Mouse (Mus musculus): Measurements from ENCODE around the gene Glyatl3. TPM values are rescaled to one million over a fixed set of nuclear protein-coding genes. Genes with fewer than 3 reads are reported as not detected.

The Glyatl3 gene
- polyA plus RNA-seq, 1 experiment from 2014 or later = 0.25 TPM

- WGBS = 91% methylated on average over 6 of the region's 6 CpGs
- Histone ChIP-seq H3K9me3 (no peaks in the 10 kb centered on the region), H3K4me3 (no peak overlapping the region), H3K36me3 (replicated peaks) (no peaks in the 10 kb centered on the region), H3K27ac (replicated peaks) (no peak overlapping the region), H3K27me3 (replicated peaks; ENCODE audit: low read depth, poor library complexity, severe bottlenecking) (no peaks in the 10 kb centered on the region; the same call in 1 of the 2 replicates), H3K4me1 (peaks cover 4% of the 10 kb centered on the region; the same call in 1 of the 2 replicates)
- no peak for DNase-seq (ENCODE audit: low spot score)
These were observed 32.0 kb downstream of the Glyatl3 start for GRCm38 (mm10) chr17:40882172-40882571.

GRCm38 (mm10) chr17:40879924-40880691 lies 34.0 kb downstream of the Glyatl3 start, which contains the start of gene 9130008F23Rik:
Gene 9130008F23Rik (minus strand): TSS chr17:40880559.
- H3K36me3 ChIP-seq (replicated peaks) = no peaks in the 10 kb centered on the region
- H3K27ac ChIP-seq (replicated peaks) = peak within 1 kb of the TSS; percentile 80
- H3K4me1 ChIP-seq = peaks cover 4% of the 10 kb centered on the region; the same call in 1 of the 2 replicates
- no peaks in the 10 kb centered on the region for H3K9me3 ChIP-seq
- H3K4me3 ChIP-seq = peak within 1 kb of the TSS; percentile 68
- no peaks in the 10 kb centered on the region; the same call in 1 of the 2 replicates for H3K27me3 ChIP-seq (replicated peaks; ENCODE audit: low read depth, poor library complexity, severe bottlenecking)
- WGBS = under 1% methylated on average over 40 of the region's 40 CpGs
- DNase-seq (ENCODE audit: low spot score) = peak; percentile 62

DNA sequence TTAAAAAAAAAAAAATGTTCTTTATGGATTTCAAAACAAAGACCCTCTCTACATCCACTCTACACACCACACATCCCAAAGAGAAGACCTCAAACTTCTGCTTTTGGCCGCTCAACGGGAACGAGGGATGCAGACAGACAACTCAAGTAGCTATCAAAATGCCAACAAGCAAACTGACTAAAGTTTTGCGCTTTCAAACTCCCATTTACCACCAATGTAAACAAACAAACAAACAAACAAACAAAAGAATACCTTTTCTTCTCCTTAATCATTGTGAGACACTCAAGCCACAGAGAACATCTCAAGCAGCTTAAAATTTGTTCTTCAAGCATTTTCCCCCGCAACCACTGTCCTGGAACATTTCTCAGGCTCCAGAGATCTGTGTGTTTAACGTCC lies 34.6 kb downstream of the Glyatl3 start:
- no peaks in the 10 kb centered on the region for H3K36me3 ChIP-seq (replicated peaks)
- DNase-seq (ENCODE audit: low spot score) = no peak
- H3K4me1 ChIP-seq = peaks cover 4% of the 10 kb centered on the region; the same call in 1 of the 2 replicates
- H3K4me3 ChIP-seq = peak overlapping the region; percentile 68
- H3K9me3 ChIP-seq = no peaks in the 10 kb centered on the region
- 6% methylated on average over 6 of the region's 6 CpGs for WGBS
- no peaks in the 10 kb centered on the region; the same call in 1 of the 2 replicates for H3K27me3 ChIP-seq (replicated peaks; ENCODE audit: low read depth, poor library complexity, severe bottlenecking)
- H3K27ac ChIP-seq (replicated peaks) = peak overlapping the region; percentile 80

DNA sequence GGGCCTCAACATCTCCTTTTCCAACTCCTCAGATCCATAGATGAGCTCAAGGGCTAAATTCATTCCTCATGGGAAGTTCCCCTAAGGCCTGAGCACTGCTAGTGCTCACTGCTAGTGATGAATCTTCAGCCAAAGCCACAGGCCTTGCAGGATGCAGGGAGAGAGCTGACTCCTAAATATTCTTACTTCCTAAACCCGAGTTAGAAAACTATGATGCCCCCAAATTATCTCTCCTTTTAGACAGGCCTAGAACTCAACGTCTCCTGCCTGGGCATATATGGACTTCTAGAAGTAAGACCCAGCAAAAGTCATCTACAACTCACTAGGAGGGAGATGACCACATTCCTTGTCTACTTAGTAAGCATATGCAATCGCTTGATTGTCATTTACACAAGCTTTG lies 36.4 kb downstream of the Glyatl3 start:
- peaks cover 4% of the 10 kb centered on the region; the same call in 1 of the 2 replicates for H3K4me1 ChIP-seq
- H3K36me3 ChIP-seq (replicated peaks) = no peaks in the 10 kb centered on the region
- DNase-seq (ENCODE audit: low spot score) = no peak
- WGBS = 42% methylated on average over 3 of the region's 3 CpGs
- H3K27ac ChIP-seq (replicated peaks) = no peak overlapping the region
- no peak overlapping the region for H3K4me3 ChIP-seq
- H3K27me3 ChIP-seq (replicated peaks; ENCODE audit: low read depth, poor library complexity, severe bottlenecking) = no peaks in the 10 kb centered on the region; the same call in 1 of the 2 replicates
- H3K9me3 ChIP-seq = no peaks in the 10 kb centered on the region

GRCm38 (mm10) chr17:40875568-40875967 lies 38.6 kb downstream of the Glyatl3 start:
- Histone ChIP-seq H3K4me3 (no peak overlapping the region), H3K27ac (replicated peaks) (no peak overlapping the region), H3K27me3 (replicated peaks; ENCODE audit: low read depth, poor library complexity, severe bottlenecking) (no peaks in the 10 kb centered on the region; the same call in 1 of the 2 replicates), H3K4me1 (peaks cover 4% of the 10 kb centered on the region; the same call in 1 of the 2 replicates), H3K9me3 (no peaks in the 10 kb centered on the region), H3K36me3 (replicated peaks) (no peaks in the 10 kb centered on the region)
- 94% methylated on average over 1 of the region's 1 CpGs for WGBS
- no peak for DNase-seq (ENCODE audit: low spot score)

DNA sequence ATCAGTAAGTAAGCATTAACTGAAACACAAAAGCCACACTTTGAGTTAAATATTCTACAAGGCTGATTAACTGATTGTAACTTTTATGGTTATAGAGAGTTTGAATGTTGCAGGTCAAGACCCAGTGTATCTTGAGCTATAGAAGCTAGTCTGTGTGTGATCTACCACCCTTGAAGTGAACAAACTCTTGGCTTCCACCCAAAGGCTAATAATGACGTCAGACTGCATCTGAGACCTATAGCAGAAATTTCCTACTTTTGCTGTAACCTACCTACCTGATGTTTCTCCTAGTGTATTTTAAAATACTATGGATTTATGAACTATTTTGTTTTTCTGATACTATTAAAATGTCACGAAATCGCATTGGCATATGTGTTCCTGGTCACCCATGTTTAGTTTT lies 39.4 kb downstream of the Glyatl3 start:
- Histone ChIP-seq H3K9me3 (no peaks in the 10 kb centered on the region), H3K4me1 (peaks cover under 1% of the 10 kb centered on the region; the same call in 1 of the 2 replicates), H3K27ac (replicated peaks) (no peak overlapping the region), H3K4me3 (no peak overlapping the region), H3K27me3 (replicated peaks; ENCODE audit: low read depth, poor library complexity, severe bottlenecking) (no peaks in the 10 kb centered on the region; the same call in 1 of the 2 replicates), H3K36me3 (replicated peaks) (no peaks in the 10 kb centered on the region)
- 89% methylated on average over 3 of the region's 3 CpGs for WGBS
- no peak for DNase-seq (ENCODE audit: low spot score)

- no peak for DNase-seq (ENCODE audit: low spot score)
- H3K36me3 ChIP-seq (replicated peaks) = no peaks in the 10 kb centered on the region
- H3K9me3 ChIP-seq = no peaks in the 10 kb centered on the region
- no peaks in the 10 kb centered on the region for H3K4me1 ChIP-seq
- H3K27me3 ChIP-seq (replicated peaks; ENCODE audit: low read depth, poor library complexity, severe bottlenecking) = no peaks in the 10 kb centered on the region
- WGBS = 63% methylated on average over 2 of the region's 2 CpGs
- no peak overlapping the region for H3K27ac ChIP-seq (replicated peaks)
- H3K4me3 ChIP-seq = no peak overlapping the region
These were observed 40.6 kb downstream of the Glyatl3 start for GRCm38 (mm10) chr17:40873582-40874011.

- no peak for DNase-seq (ENCODE audit: low spot score)
- Histone ChIP-seq H3K27ac (replicated peaks) (no peak overlapping the region), H3K9me3 (no peaks in the 10 kb centered on the region), H3K27me3 (replicated peaks; ENCODE audit: low read depth, poor library complexity, severe bottlenecking) (no peaks in the 10 kb centered on the region), H3K4me1 (no peaks in the 10 kb centered on the region), H3K4me3 (no peak overlapping the region), H3K36me3 (replicated peaks) (no peaks in the 10 kb centered on the region)
- 92% methylated on average over 6 of the region's 6 CpGs for WGBS
These were observed 41.5 kb downstream of the Glyatl3 start for GRCm38 (mm10) chr17:40872626-40873025.

GRCm38 (mm10) chr17:40868952-40869747 lies 45.0 kb downstream of the Glyatl3 start:
- H3K9me3 ChIP-seq = no peaks in the 10 kb centered on the region
- no peak overlapping the region for H3K4me3 ChIP-seq
- no peak overlapping the region for H3K27ac ChIP-seq (replicated peaks)
- H3K27me3 ChIP-seq (replicated peaks; ENCODE audit: low read depth, poor library complexity, severe bottlenecking) = no peaks in the 10 kb centered on the region
- no peaks in the 10 kb centered on the region for H3K36me3 ChIP-seq (replicated peaks)
- no peak for DNase-seq (ENCODE audit: low spot score)
- WGBS = 84% methylated on average over 10 of the region's 10 CpGs
- H3K4me1 ChIP-seq = no peaks in the 10 kb centered on the region

- DNase-seq (ENCODE audit: low spot score) = no peak
- Histone ChIP-seq H3K4me3 (no peak overlapping the region), H3K4me1 (no peaks in the 10 kb centered on the region), H3K36me3 (replicated peaks) (no peaks in the 10 kb centered on the region), H3K27ac (replicated peaks) (no peak overlapping the region), H3K27me3 (replicated peaks; ENCODE audit: low read depth, poor library complexity, severe bottlenecking) (no peaks in the 10 kb centered on the region), H3K9me3 (no peaks in the 10 kb centered on the region)
These were observed 59.1 kb downstream of the Glyatl3 start for GRCm38 (mm10) chr17:40855065-40855464.

Measured in embryonic facial prominence, embryonic 10.5 days (tissue).